9 mouse cellular contexts compared by ENCODE assay signal in genomic region chr10:111389890-111390289, GRCm38 (mm10).
DNase-seq lines count a peak whose midpoint lies in the region; TF ChIP-seq lines count a peak whose summit lies in the region.
"Had no signal": no experiment of that assay in that cellular context is flagged by ENCODE, and none has a peak within 500 bp of the region (broad histone marks: within the 10 kb centered on the region; RNA-seq: fewer than 3 reads in every experiment).

No protein-coding gene starts in this region.

- no peak for TF ChIP-seq CTCF in cerebellum, adult 2 months (IDR thresholded peaks at IDR 0.05; ENCODE audit: borderline replicate concordance, insufficient read depth, low read depth, low read length)

- WGBS in cerebellum, adult 2 months = 51% methylated on average over 9 of the region's 9 CpGs

- DNase-seq in cerebellum, adult 2 months = peak; percentile 19 to 23
- DNase-seq in cerebellum, adult 9-10 months = no peak
- peak; percentile 79 for DNase-seq in embryo, embryonic 11 days
- peak; percentile 78 for DNase-seq in gastrocnemius, postnatal 14 days
- peak; percentile 69 for DNase-seq in kidney, adult 18-20 months
- peak; percentile 90 to 96 for DNase-seq in left cerebral cortex, postnatal 25 days (ENCODE audit: low spot score in 2 of 2)
- peak; percentile 64 to 74 for DNase-seq in monocyte, adult 2 months (ENCODE audit: low read depth in 1 of 2, low spot score in 2 of 2)
- DNase-seq in urinary bladder, adult 2 months (ENCODE audit: low spot score) = peak; percentile 40

- no peaks in the 10 kb centered on the region for H3K27me3 ChIP-seq in cerebellum, adult 2 months (ENCODE audit: control insufficient read depth, insufficient read depth, low read length)
- H3K27me3 ChIP-seq: midbrain, embryonic 12.5 days had no signal

- intact Hi-C loops in gastrocnemius, postnatal 14 days (cut with DNase I; ENCODE audit: low total_unique reads) = no loop called here
- intact Hi-C loops in left cerebral cortex, postnatal 25 days (cut with DNase I) = loop anchor here (2.0 kb wide), 1 partner anchor 33 kb away; no protein-coding TSS in a partner anchor

- H3K27ac ChIP-seq in cerebellum, adult 2 months (ENCODE audit: insufficient read depth, low read length) = no peak overlapping the region
- H3K27ac ChIP-seq: midbrain, embryonic 12.5 days had no signal

- no peak for TF ChIP-seq POLR2A in cerebellum, adult 2 months (IDR thresholded peaks at IDR 0.05; ENCODE audit: borderline replicate concordance, insufficient read depth, low read length)

- no peak overlapping the region for H3K4me3 ChIP-seq in cerebellum, adult 2 months (replicated peaks; ENCODE audit: insufficient read depth, low read depth, low read length)
- H3K4me3 ChIP-seq: midbrain, embryonic 12.5 days had no signal

- no peaks in the 10 kb centered on the region for H3K4me1 ChIP-seq in cerebellum, adult 2 months (ENCODE audit: control insufficient read depth, insufficient read depth, low read length)
